Mouse (Mus musculus) forebrain, embryonic 12.5 days (tissue): Measurements from ENCODE around the gene Jpt1. TPM values are rescaled to one million over a fixed set of nuclear protein-coding genes. Genes with fewer than 3 reads are reported as not detected.

Experiments used
- ATAC-seq: fragments of 200-750 bp; cut with Nextera tagmentation; 2 replicates; pipeline ENCODE4 v1.8.0; 2017; ENCODE audit warnings: moderate TSS enrichment; ENCODE audit not compliant: low FRiP score
- H3K27ac ChIP-seq: fragments of 300-500 bp; sonication (generic); 2 replicates; pipeline ENCODE4 v1.5.1; 2016; ENCODE audit warnings: mild to moderate bottlenecking
- H3K27me3 ChIP-seq: fragments of 300-500 bp; sonication (generic); 2 replicates; pipeline ENCODE4 v1.6.1; 2016; ENCODE audit warnings: mild to moderate bottlenecking
- H3K36me3 ChIP-seq: fragments of 300-500 bp; sonication (generic); replicated peaks from 2 replicates; pipeline ENCODE4 v1.6.1; 2016; ENCODE audit warnings: mild to moderate bottlenecking
- H3K4me1 ChIP-seq: fragments of 300-500 bp; sonication (generic); 2 replicates; pipeline ENCODE4 v1.6.1; 2016
- H3K4me2 ChIP-seq: fragments of 300-500 bp; sonication (generic); 2 replicates; pipeline ENCODE4 v1.6.1; 2016; ENCODE audit warnings: mild to moderate bottlenecking, moderate library complexity
- H3K4me3 ChIP-seq: fragments of 300-500 bp; sonication (generic); replicated peaks from 2 replicates; pipeline ENCODE4 v1.5.1; 2016; ENCODE audit warnings: mild to moderate bottlenecking
- H3K9ac ChIP-seq: fragments of 300-500 bp; sonication (generic); 2 replicates; pipeline ENCODE4 v1.6.1; 2016; ENCODE audit warnings: mild to moderate bottlenecking
- H3K9me3 ChIP-seq: fragments of 300-500 bp; sonication (generic); 2 replicates; pipeline ENCODE4 v1.6.1; 2016
- WGBS: fragments of 180-500 bp; shearing (Covaris S2); methylation state at CpG from one replicate; pipeline ENCODE4 v1.1.7; 2016; 5-methylcytosine and 5-hydroxymethylcytosine counted together
- microRNA-seq: library from miRNA; unstranded; fragments of <30 nt; microRNA quantifications from one replicate; pipeline ENCODE4, GENCODE M21; 2017
- polyA plus RNA-seq: library from polyadenylated mRNA; unstranded; fragments of >200 nt; fragmentation: Nextera tagmentation; extraction: Ambion mirVana; gene quantifications from 2 replicates; pipeline ENCODE4 v1.2.1, GENCODE M21; 2016

Gene Jpt1
- polyA plus RNA-seq, 1 experiment from 2014 or later, result 1,151 TPM

DNA sequence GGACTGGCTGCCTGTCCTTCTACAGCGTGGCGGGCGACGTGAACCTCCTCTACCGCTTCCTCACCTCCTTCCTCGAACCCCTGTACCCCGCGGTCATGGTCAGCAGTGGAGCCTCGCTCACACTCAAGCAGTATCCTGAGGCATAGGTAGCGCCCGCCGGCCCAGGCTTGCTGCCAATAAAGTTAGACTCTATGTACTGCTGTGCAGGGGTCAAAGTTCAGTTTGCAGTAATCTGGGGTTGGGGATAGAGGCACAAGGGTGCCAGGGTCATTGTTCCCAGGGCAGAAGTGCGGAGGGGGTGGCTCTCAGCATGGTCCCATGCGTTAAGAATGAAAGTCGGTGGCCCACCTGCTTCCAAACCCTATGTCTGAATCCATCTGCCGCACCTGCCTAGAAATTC lies 66.1 kb downstream of the Jpt1 start:
- Histone ChIP-seq H3K9me3 (no peaks in the 10 kb centered on the region), H3K4me3 (no peak overlapping the region), H3K36me3 (no peaks in the 10 kb centered on the region), H3K4me2 (no peak overlapping the region), H3K27me3 (no peaks in the 10 kb centered on the region), H3K4me1 (peaks cover 3% of the 10 kb centered on the region; the same call in 1 of the 2 replicates), H3K9ac (no peak overlapping the region), H3K27ac (no peak overlapping the region)
- ATAC-seq, result no peak
- WGBS, result 86% methylated on average over 16 of the region's 16 CpGs

Small RNA genes lying within 50 kb of the gene (microRNA-seq; reads per million reads assigned to microRNA genes)
- gene Mir3968, result not detected

Other genes with a start within 250 kb of the Jpt1 start
- gene Grin2c, start 247.1 kb downstream of the Jpt1 start, polyA plus RNA-seq, result 0.08 TPM in 1 of 2 replicates, not detected in the other
- gene Fdxr, start 237.3 kb downstream of the Jpt1 start, polyA plus RNA-seq, result 16.9 and 17.4 TPM in 2 replicates
- 0.26 and 0.37 TPM in 2 replicates for gene Fads6, start 216.7 kb downstream of the Jpt1 start, polyA plus RNA-seq
- gene Otop2, start 207.2 kb downstream of the Jpt1 start, polyA plus RNA-seq, result not detected in 2 replicates
- not detected in 2 replicates for gene Ush1g, start 192.3 kb downstream of the Jpt1 start, polyA plus RNA-seq
- gene Otop3, start 179.7 kb downstream of the Jpt1 start, polyA plus RNA-seq, result not detected in 2 replicates
- 33.7 and 36.4 TPM in 2 replicates for gene Hid1, start 146.6 kb downstream of the Jpt1 start, polyA plus RNA-seq
- 28.3 and 29.6 TPM in 2 replicates for gene Cdr2l, start 132.5 kb downstream of the Jpt1 start, polyA plus RNA-seq
- 222 and 232 TPM in 2 replicates for gene Mrpl58, start 110.6 kb downstream of the Jpt1 start, polyA plus RNA-seq
- gene Atp5h, start 94.4 kb downstream of the Jpt1 start, polyA plus RNA-seq, result 843 and 857 TPM in 2 replicates
- gene Kctd2, start 94.3 kb downstream of the Jpt1 start, polyA plus RNA-seq, result 23.9 and 29.8 TPM in 2 replicates
- not detected in 2 replicates for gene Trim80, start 73.8 kb downstream of the Jpt1 start, polyA plus RNA-seq
- not detected in 2 replicates for gene Slc16a5, start 51.9 kb downstream of the Jpt1 start, polyA plus RNA-seq
- 10.9 and 11.0 TPM in 2 replicates for gene Armc7, start 38.7 kb downstream of the Jpt1 start, polyA plus RNA-seq
- 72.0 and 80.3 TPM in 2 replicates for gene Nt5c, start 22.5 kb downstream of the Jpt1 start, polyA plus RNA-seq
- 1,429 and 1,474 TPM in 2 replicates for gene Sumo2, start 21.9 kb upstream of the Jpt1 start, polyA plus RNA-seq
- gene Nup85, start 50.0 kb upstream of the Jpt1 start, polyA plus RNA-seq, result 194 and 199 TPM in 2 replicates
- gene Mrps7, start 89.5 kb upstream of the Jpt1 start, polyA plus RNA-seq, result 87.4 and 89.5 TPM in 2 replicates
- gene Gga3, start 89.7 kb upstream of the Jpt1 start, polyA plus RNA-seq, result 32.3 and 35.1 TPM in 2 replicates
- 15.2 and 16.5 TPM in 2 replicates for gene Mif4gd, start 98.6 kb upstream of the Jpt1 start, polyA plus RNA-seq
- 28.4 and 29.7 TPM in 2 replicates for gene Slc25a19, start 113.9 kb upstream of the Jpt1 start, polyA plus RNA-seq
- 124 and 137 TPM in 2 replicates for gene Grb2, start 194.2 kb upstream of the Jpt1 start, polyA plus RNA-seq